ENCODE assay signal across 20 mouse cellular contexts in genomic region chr12:32469863-32470262, GRCm38 (mm10).
DNase-seq lines count a peak whose midpoint lies in the region; ATAC-seq and TF ChIP-seq lines count a peak whose summit lies in the region.
"Had no signal": no experiment of that assay in that cellular context is flagged by ENCODE, and none has a peak within 500 bp of the region (broad histone marks: within the 10 kb centered on the region; RNA-seq: fewer than 3 reads in every experiment).

No protein-coding gene starts in this region.

- H3K4me3 ChIP-seq in CH12.LX (replicated peaks in 1 of 3; ENCODE audit: low read depth in 2 of 3, low read length in 2 of 3, poor library complexity in 1 of 3) (no peak overlapping the region), ES-E14 (ENCODE audit: insufficient read depth in 1 of 2, low read depth in 1 of 2, low read length in 2 of 2, poor library complexity in 1 of 2, severe bottlenecking in 1 of 2) (no peak overlapping the region)
- H3K4me3 ChIP-seq in midbrain, embryonic 14.5 days (replicated peaks; ENCODE audit: low read depth, low read length) = no peak overlapping the region

- H3K9me3 ChIP-seq in CH12.LX (replicated peaks; ENCODE audit: low read length) = no peaks in the 10 kb centered on the region
- H3K9me3 ChIP-seq in ES-E14 (ENCODE audit: control insufficient read depth, insufficient read depth, low read depth, low read length) = no peaks in the 10 kb centered on the region
- H3K9me3 ChIP-seq in midbrain, embryonic 14.5 days (ENCODE audit: control insufficient read depth, low read length) = no peaks in the 10 kb centered on the region
- H3K9me3 ChIP-seq: G1E had no signal

- H3K4me2 ChIP-seq in CH12.LX (ENCODE audit: insufficient read depth, low read depth, poor library complexity, severe bottlenecking) = no peak overlapping the region
- H3K4me2 ChIP-seq in midbrain, embryonic 14.5 days (ENCODE audit: low read length) = no peak overlapping the region

- no peak for TF ChIP-seq RAD21 in CH12.LX (IDR thresholded peaks at IDR 0.05; ENCODE audit: low read depth, low read length)

- no peak for ATAC-seq in midbrain, embryonic 14.5 days (ENCODE audit: low FRiP score, low TSS enrichment)
- ATAC-seq: activated CD4-positive, CD25-positive, alpha-beta regulatory T cell, adult 4 months; CD4-positive, CD25-positive, alpha-beta regulatory T cell, adult 4 months; Patski had no signal

- TF ChIP-seq CTCF in CH12.LX (conservative IDR thresholded peaks at IDR 0.05 in 1 of 2, IDR thresholded peaks at IDR 0.05 in 1 of 2; ENCODE audit: low read depth in 2 of 2, low read length in 2 of 2) = no peak

- H3K27ac ChIP-seq in CH12.LX (ENCODE audit: insufficient read depth, low read depth) (no peak overlapping the region), ES-E14 (ENCODE audit: insufficient read depth, low read depth, low read length, poor library complexity, severe bottlenecking) (no peak overlapping the region)
- no peak overlapping the region for H3K27ac ChIP-seq in midbrain, embryonic 14.5 days (replicated peaks; ENCODE audit: low read depth, low read length)

- no peaks in the 10 kb centered on the region for H3K27me3 ChIP-seq in CH12.LX (replicated peaks)
- H3K27me3 ChIP-seq in midbrain, embryonic 14.5 days (ENCODE audit: control insufficient read depth, insufficient read depth, low read length) = no peaks in the 10 kb centered on the region
- H3K27me3 ChIP-seq: Patski had no signal

- no peak for TF ChIP-seq EP300 in CH12.LX (IDR thresholded peaks at IDR 0.05; ENCODE audit: low read length)

- H3K79me2 ChIP-seq in CH12.LX (replicated peaks; ENCODE audit: control insufficient read depth, extremely low read depth, insufficient read depth, poor library complexity, severe bottlenecking) = no peaks in the 10 kb centered on the region

- H3K4me1 ChIP-seq in CH12.LX (ENCODE audit: control insufficient read depth in 1 of 2, insufficient read depth in 2 of 2) = no peaks in the 10 kb centered on the region
- no peaks in the 10 kb centered on the region for H3K4me1 ChIP-seq in ES-E14 (ENCODE audit: control insufficient read depth in 2 of 2, insufficient read depth in 2 of 2, low read length in 2 of 2, poor library complexity in 1 of 2)
- H3K4me1 ChIP-seq in midbrain, embryonic 14.5 days (ENCODE audit: control insufficient read depth, insufficient read depth, low read length) = no peaks in the 10 kb centered on the region

- H3K9ac ChIP-seq in CH12.LX (ENCODE audit: insufficient read depth, low read depth) (no peak overlapping the region), ES-E14 (ENCODE audit: insufficient read depth, low read depth, low read length, poor library complexity, severe bottlenecking) (no peak overlapping the region)
- no peak overlapping the region for H3K9ac ChIP-seq in midbrain, embryonic 14.5 days (replicated peaks; ENCODE audit: low read length)

- in situ Hi-C loops in CH12.LX (cut with MboI; ENCODE audit: low pct_ligation_motif_present, low pct_unique_long_range_greater_than_20kb, low sequenced_read_pairs) (no loop called here), ES-E14 (cut with MboI; ENCODE audit: low sequenced_read_pairs in 2 of 2, unreplicated experiment in 2 of 2) (no loop called here)

- no peaks in the 10 kb centered on the region for H3K36me3 ChIP-seq in CH12.LX (replicated peaks in 1 of 2; ENCODE audit: control insufficient read depth in 1 of 2, insufficient read depth in 1 of 2, low read length in 1 of 2)
- H3K36me3 ChIP-seq in ES-E14 (ENCODE audit: control insufficient read depth, insufficient read depth, low read length, poor library complexity, severe bottlenecking) = no peaks in the 10 kb centered on the region
- no peaks in the 10 kb centered on the region for H3K36me3 ChIP-seq in midbrain, embryonic 14.5 days (ENCODE audit: control insufficient read depth, insufficient read depth, low read length)
- H3K36me3 ChIP-seq: G1E had no signal

- TF ChIP-seq POLR2A in CH12.LX (IDR thresholded peaks at IDR 0.05; ENCODE audit: low read depth, low read length) = no peak

- DNase-seq in CH12.LX (ENCODE audit: extremely low read depth) (no peak), ES-E14 (ENCODE audit: low read depth, low spot score) (no peak)
- DNase-seq in urinary bladder, postnatal 4 days (ENCODE audit: low spot score in 2 of 2) = no peak
- DNase-seq in midbrain, embryonic 14.5 days = no peak
- DNase-seq: adrenal gland, adult 2 months; adrenal gland, adult 8-10 months; adrenal gland, postnatal 10 days; adrenal gland, postnatal 14 days; adrenal gland, postnatal 25 days; adrenal gland, postnatal 36 days; B cell, adult 2 months; cerebellum, adult 11 months; cerebellum, adult 11-12 months; cerebellum, adult 18-20 months; cerebellum, adult 2 months; cerebellum, adult 8-10 months had no signal

- WGBS in midbrain, embryonic 14.5 days = 88% methylated on average over 4 of the region's 4 CpGs

- dilution Hi-C loops in CH12.LX (cut with MboI; ENCODE audit: extremely low pct_ligation_motif_present, extremely low pct_unique_long_range_greater_than_20kb, low sequenced_read_pairs) = no loop called here

TF ChIP-seq in CH12.LX, 34 proteins besides CTCF, POLR2A, EP300 and RAD21:
- TF ChIP-seq ZMIZ1 (IDR thresholded peaks at IDR 0.05; ENCODE audit: low read depth, low read length) = no peak
- 0 out of 2 replicates have a peak, but pooled peaks have one; percentile 55 for TF ChIP-seq MAFK (IDR thresholded peaks at IDR 0.05; ENCODE audit: insufficient replicate concordance, low read length)

TF ChIP-seq in ES-E14, 5 proteins besides CTCF, POLR2A, EP300 and RAD21:
- no peak for TF ChIP-seq CHD2 (IDR thresholded peaks at IDR 0.05; ENCODE audit: low read depth, low read length)
- TF ChIP-seq MAFK (IDR thresholded peaks at IDR 0.05; ENCODE audit: insufficient read depth, low read depth, low read length) = peak; percentile 64; the same call in 1 of the 2 replicates
